Mouse (Mus musculus) spleen, adult 2 months (tissue): ENCODE measurements around the gene Eaf2.

ENCODE experiments used
- CTCF ChIP-seq: fragments of 200-500 bp; IDR thresholded peaks from 2 replicates; pipeline ENCODE4 v1.5.1; 2011; ENCODE audit warnings: mild to moderate bottlenecking, inconsistent platforms; ENCODE audit not compliant: insufficient read depth, insufficient read length, insufficient replicate concordance; ENCODE audit errors: extremely low read depth
- POLR2A ChIP-seq: fragments of 200-500 bp; IDR thresholded peaks from 2 replicates; pipeline ENCODE4 v1.6.1; 2011; ENCODE audit warnings: low read depth, low read length, inconsistent platforms

GRCm38 (mm10) chr16:36808616-36809015 lies 66.2 kb downstream of the Eaf2 start:
- no peak for TF ChIP-seq CTCF
- no peak for TF ChIP-seq POLR2A
